Mouse (Mus musculus): Measurements from ENCODE around the gene Psmg3.

Psmg3 gene

GRCm38 (mm10) chr5:139826357-139827055 is at the start of gene Psmg3, which contains the start of gene Gm26938:
TSS of gene Psmg3 (minus strand) at chr5:139826885.
TSS of gene Gm26938 (minus strand) at chr5:139826407.
- DNase-seq (ENCODE audit: low read depth, low spot score), result peak; percentile 95

GRCm38 (mm10) chr5:139871526-139871925 is 44.8 kb upstream of the Psmg3 start:
- no peak for DNase-seq (ENCODE audit: low read depth, low spot score)

GRCm38 (mm10) chr5:139870886-139871285 is 44.2 kb upstream of the Psmg3 start:
- no peak for DNase-seq (ENCODE audit: low read depth, low spot score)

GRCm38 (mm10) chr5:139862759-139863158 is 36.1 kb upstream of the Psmg3 start:
- peak; percentile 18 for DNase-seq (ENCODE audit: low read depth, low spot score)

- no peak for DNase-seq (ENCODE audit: low read depth, low spot score)
Measured at GRCm38 (mm10) chr5:139860328-139861104, 33.8 kb upstream of the Psmg3 start.

GRCm38 (mm10) chr5:139849626-139850320 is 23.1 kb upstream of the Psmg3 start:
- peak; percentile 28 for DNase-seq (ENCODE audit: low read depth, low spot score)

GRCm38 (mm10) chr5:139839142-139839541 is 12.5 kb upstream of the Psmg3 start:
- DNase-seq (ENCODE audit: low read depth, low spot score), result no peak

- DNase-seq (ENCODE audit: low read depth, low spot score), result peak; percentile 51
Measured at GRCm38 (mm10) chr5:139838476-139838892, 11.8 kb upstream of the Psmg3 start.

- DNase-seq (ENCODE audit: low read depth, low spot score), result peak; percentile 28
Measured at GRCm38 (mm10) chr5:139835706-139836105, 9.0 kb upstream of the Psmg3 start.

GRCm38 (mm10) chr5:139832125-139832524 is 5.4 kb upstream of the Psmg3 start:
- no peak for DNase-seq (ENCODE audit: low read depth, low spot score)

GRCm38 (mm10) chr5:139830734-139831133 is 4.0 kb upstream of the Psmg3 start:
- DNase-seq (ENCODE audit: low read depth, low spot score), result no peak

- peak; percentile 68 for DNase-seq (ENCODE audit: low read depth, low spot score)
Measured at GRCm38 (mm10) chr5:139829384-139829783, 2.7 kb upstream of the Psmg3 start.

GRCm38 (mm10) chr5:139827593-139827992 is 908 bp upstream of the Psmg3 start:
- no peak for DNase-seq (ENCODE audit: low read depth, low spot score)

- DNase-seq (ENCODE audit: low read depth, low spot score), result no peak
Measured at GRCm38 (mm10) chr5:139825947-139826346, 738 bp downstream of the Psmg3 start.

- DNase-seq (ENCODE audit: low read depth, low spot score), result no peak
Measured at GRCm38 (mm10) chr5:139824531-139824930, 2.2 kb downstream of the Psmg3 start.

GRCm38 (mm10) chr5:139821466-139822459 is 4.9 kb downstream of the Psmg3 start:
- no peak for DNase-seq (ENCODE audit: low read depth, low spot score)

- no peak for DNase-seq (ENCODE audit: low read depth, low spot score)
Measured at GRCm38 (mm10) chr5:139819538-139820181, 7.0 kb downstream of the Psmg3 start, which contains the start of gene Tmem184a. TSS of gene Tmem184a (minus strand) at chr5:139819917.

GRCm38 (mm10) chr5:139818801-139819200 is 7.9 kb downstream of the Psmg3 start:
- peak; percentile 49 for DNase-seq (ENCODE audit: low read depth, low spot score)

GRCm38 (mm10) chr5:139818056-139818455 is 8.6 kb downstream of the Psmg3 start:
- DNase-seq (ENCODE audit: low read depth, low spot score), result no peak

- no peak for DNase-seq (ENCODE audit: low read depth, low spot score)
Measured at GRCm38 (mm10) chr5:139817292-139817691, 9.4 kb downstream of the Psmg3 start.
